12 mouse cellular contexts compared by ENCODE assay signal in the genomic region with DNA sequence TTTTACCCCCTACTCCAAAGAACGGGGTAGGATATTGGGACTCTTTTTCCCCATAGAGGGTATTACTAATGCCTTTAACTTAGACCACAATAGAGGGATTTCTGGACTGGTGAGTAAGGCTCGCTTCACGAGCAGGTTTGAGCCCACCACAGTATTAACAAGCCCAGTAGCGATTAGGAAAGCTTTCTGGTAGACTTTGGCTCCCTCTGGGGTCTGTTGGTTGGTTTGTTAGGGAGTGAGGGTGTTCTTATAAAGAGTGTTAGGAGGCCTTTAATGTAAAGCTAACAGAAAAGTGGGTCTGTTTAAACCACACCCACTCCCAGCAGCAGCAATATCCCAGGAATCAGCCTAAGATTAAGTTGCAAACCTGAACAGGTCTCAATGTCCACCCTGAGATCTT. TPM values are rescaled to one million over a fixed set of nuclear protein-coding genes. Genes with fewer than 3 reads are reported as not detected.
DNase-seq lines count a peak whose midpoint lies in the region; ATAC-seq and TF ChIP-seq lines count a peak whose summit lies in the region.
"Had no signal": no experiment of that assay in that cellular context is flagged by ENCODE, and none has a peak within 500 bp of the region (broad histone marks: within the 10 kb centered on the region; RNA-seq: fewer than 3 reads in every experiment).

No protein-coding gene starts in this region.

- intact Hi-C loops in heart, postnatal 14 days (cut with DNase I) = no loop called here
- intact Hi-C loops in left cerebral cortex, postnatal 36 days (cut with DNase I) = no loop called here

- ATAC-seq in heart, embryonic 14.5 days (ENCODE audit: insufficient number of reproducible peaks, insufficient read depth, low FRiP score, low read depth) = no peak
- ATAC-seq in forebrain, embryonic 14.5 days = no peak
- ATAC-seq in limb, embryonic 12.5 days (ENCODE audit: insufficient number of reproducible peaks, insufficient read depth, low FRiP score, low TSS enrichment, low read depth) = no peak

- H3K9ac ChIP-seq in heart, embryonic 14.5 days (ENCODE audit: low read length) = no peak overlapping the region
- 0 out of 2 replicates have a peak overlapping the region, but pooled peaks have one; percentile 1 for H3K9ac ChIP-seq in ES-Bruce4 (ENCODE audit: low read depth, poor library complexity, severe bottlenecking)
- no peak overlapping the region for H3K9ac ChIP-seq in forebrain, embryonic 14.5 days (ENCODE audit: low read length)
- H3K9ac ChIP-seq in limb, embryonic 12.5 days (replicated peaks) = no peak overlapping the region
- H3K9ac ChIP-seq: lung, embryonic 15.5 days had no signal

- peaks cover 0 to 11% of the 10 kb centered on the region in 2 experiments; a peak in 3 of 4 replicates for H3K4me1 ChIP-seq in heart, embryonic 14.5 days (ENCODE audit: control insufficient read depth in 2 of 2, insufficient read depth in 2 of 2, low read length in 2 of 2)
- H3K4me1 ChIP-seq in ES-Bruce4 (ENCODE audit: control insufficient read depth, insufficient read depth, low read length) = no peaks in the 10 kb centered on the region
- H3K4me1 ChIP-seq in forebrain, embryonic 14.5 days (ENCODE audit: control insufficient read depth, insufficient read depth, low read length) = peaks cover 6% of the 10 kb centered on the region
- peaks cover 16% of the 10 kb centered on the region for H3K4me1 ChIP-seq in limb, embryonic 12.5 days (replicated peaks)

- peak overlapping the region; percentile 77 for H3K4me2 ChIP-seq in heart, embryonic 14.5 days (ENCODE audit: low read length)
- peak overlapping the region; percentile 55 for H3K4me2 ChIP-seq in forebrain, embryonic 14.5 days (ENCODE audit: low read length)
- H3K4me2 ChIP-seq in limb, embryonic 12.5 days = peak overlapping the region; percentile 79

- TF ChIP-seq CTCF in ES-Bruce4 (IDR thresholded peaks at IDR 0.05; ENCODE audit: low read depth, low read length) = no peak

- H3K27ac ChIP-seq in heart, embryonic 14.5 days (replicated peaks in 1 of 2; ENCODE audit: control insufficient read depth in 1 of 2, insufficient read depth in 1 of 2, low read depth in 2 of 2, low read length in 2 of 2) = no peak overlapping the region
- no peak overlapping the region for H3K27ac ChIP-seq in ES-Bruce4 (ENCODE audit: insufficient read depth, low read length)
- H3K27ac ChIP-seq in forebrain, embryonic 14.5 days (ENCODE audit: low read depth, low read length) = no peak overlapping the region
- no peak overlapping the region for H3K27ac ChIP-seq in limb, embryonic 12.5 days
- H3K27ac ChIP-seq: lung, embryonic 15.5 days had no signal

- DNase-seq in heart, postnatal 14 days = no peak
- no peak for DNase-seq in forebrain, embryonic 14.5 days (ENCODE audit: low spot score)
- no peak for DNase-seq in frontal cortex, postnatal 36 days (ENCODE audit: low spot score in 2 of 2)
- no peak for DNase-seq in left cerebral cortex, postnatal 36 days (ENCODE audit: low spot score in 2 of 2)
- DNase-seq in right cerebral cortex, postnatal 36 days (ENCODE audit: low spot score in 2 of 2) = no peak
- DNase-seq: cerebellum, adult 9-11 months; gastrocnemius, postnatal 36 days; kidney, postnatal 14 days had no signal

- H3K4me3 ChIP-seq in heart, embryonic 14.5 days (ENCODE audit: control insufficient read depth in 1 of 2, insufficient read depth in 1 of 2, low read depth in 1 of 2, low read length in 2 of 2) = no peak overlapping the region; a peak in 1 of 4 replicates
- H3K4me3 ChIP-seq in ES-Bruce4 (ENCODE audit: low read depth, low read length) = no peak overlapping the region
- no peak overlapping the region for H3K4me3 ChIP-seq in forebrain, embryonic 14.5 days (ENCODE audit: low read depth, low read length)
- no peak overlapping the region; the same call in 1 of the 2 replicates for H3K4me3 ChIP-seq in limb, embryonic 12.5 days (replicated peaks)

- H3K36me3 ChIP-seq in heart, embryonic 14.5 days (ENCODE audit: control insufficient read depth, insufficient read depth, low read length) = no peaks in the 10 kb centered on the region
- no peaks in the 10 kb centered on the region for H3K36me3 ChIP-seq in ES-Bruce4 (ENCODE audit: control insufficient read depth, insufficient read depth, low read length, poor library complexity, severe bottlenecking)
- H3K36me3 ChIP-seq in forebrain, embryonic 14.5 days (ENCODE audit: control insufficient read depth, insufficient read depth, low read length) = no peaks in the 10 kb centered on the region
- no peaks in the 10 kb centered on the region for H3K36me3 ChIP-seq in limb, embryonic 12.5 days
- H3K36me3 ChIP-seq: lung, embryonic 15.5 days had no signal

- peaks cover 42% of the 10 kb centered on the region for H3K27me3 ChIP-seq in heart, embryonic 14.5 days (ENCODE audit: control insufficient read depth, insufficient read depth, low read length)
- peaks cover 14% of the 10 kb centered on the region for H3K27me3 ChIP-seq in ES-Bruce4 (ENCODE audit: control insufficient read depth, insufficient read depth, low read length, poor library complexity, severe bottlenecking)
- H3K27me3 ChIP-seq in forebrain, embryonic 14.5 days (replicated peaks; ENCODE audit: control insufficient read depth, insufficient read depth, low read length) = peaks cover 49% of the 10 kb centered on the region
- peaks cover 57% of the 10 kb centered on the region for H3K27me3 ChIP-seq in limb, embryonic 12.5 days

- no peak for TF ChIP-seq POLR2A in ES-Bruce4 (IDR thresholded peaks at IDR 0.05; ENCODE audit: insufficient read depth, low read length)

- TF ChIP-seq EP300 in ES-Bruce4 (IDR thresholded peaks at IDR 0.05; ENCODE audit: insufficient read depth, low read depth, low read length) = no peak

- H3K9me3 ChIP-seq in heart, embryonic 14.5 days (ENCODE audit: control insufficient read depth, low read length) = no peaks in the 10 kb centered on the region
- H3K9me3 ChIP-seq in ES-Bruce4 (replicated peaks; ENCODE audit: control insufficient read depth, insufficient read depth, low read length, poor library complexity, severe bottlenecking) = no peaks in the 10 kb centered on the region
- no peaks in the 10 kb centered on the region for H3K9me3 ChIP-seq in forebrain, embryonic 14.5 days (replicated peaks; ENCODE audit: control insufficient read depth, low read length)
- H3K9me3 ChIP-seq in limb, embryonic 12.5 days = no peaks in the 10 kb centered on the region
- H3K9me3 ChIP-seq: lung, embryonic 15.5 days had no signal

- WGBS in heart, embryonic 14.5 days = 33% methylated on average over 4 of the region's 4 CpGs
- 8% methylated on average over 4 of the region's 4 CpGs for whole genome bisulfite sequencing in forebrain, embryonic 14.5 days
- 17% methylated on average over 4 of the region's 4 CpGs for WGBS in limb, embryonic 12.5 days

RNA-seq across cellular contexts. Expression of a gene that starts 17.2 kb away (rescaled TPM):
- polyA plus RNA-seq in heart, embryonic 14.5 days (2014; fragmentation: Nextera tagmentation; extraction: Ambion mirVana) = not detected in 2 replicates
- not detected for total RNA-seq in heart, postnatal 14 days (2021)
- polyA plus RNA-seq in ES-Bruce4 (2011; ENCODE audit: insufficient read depth, insufficient read length, low read depth, missing spikeins) = 0.41 TPM in 1 of 2 replicates, not detected in the other
- not detected in 2 replicates for polyA plus RNA-seq in forebrain, embryonic 14.5 days (2014; fragmentation: Nextera tagmentation; extraction: Ambion mirVana)
- not detected in 2 replicates for polyA plus RNA-seq in limb, embryonic 12.5 days (2016; fragmentation: Nextera tagmentation; extraction: Ambion mirVana)
- not detected for total RNA-seq in left cerebral cortex, postnatal 36 days (2021)
- total RNA-seq: gastrocnemius, postnatal 36 days had no signal
- polyA plus RNA-seq: lung, embryonic 15.5 days had no signal
